Mouse (Mus musculus) CH12.LX (cell line): ENCODE results near the gene D230025D16Rik. TPM values are rescaled to one million over a fixed set of nuclear protein-coding genes. Genes with fewer than 3 reads are reported as not detected.

Experiments used
- DNase-seq: peaks from one replicate; pipeline ENCODE4 v3.0.0-alpha.2; 2013; ENCODE audit errors: extremely low read depth
- H3K27ac ChIP-seq: 2 replicates; pipeline ENCODE4 v1.5.1; 2012; ENCODE audit warnings: low read depth, mild to moderate bottlenecking, control low read depth, moderate library complexity; ENCODE audit not compliant: insufficient read depth
- H3K27me3 ChIP-seq: replicated peaks from 2 replicates; pipeline ENCODE3; 2012; ENCODE audit warnings: inconsistent platforms
- H3K36me3 ChIP-seq, 2 experiments: replicated peaks in 1 of 2; 2 replicates each; pipeline versions ENCODE3 to v1.6.1; 2012; ENCODE audit warnings: inconsistent platforms in 1 of 2, low read length in 1 of 2, mild to moderate bottlenecking in 1 of 2, mixed read lengths in 1 of 2, moderate library complexity in 1 of 2; ENCODE audit not compliant: control insufficient read depth in 1 of 2, insufficient read depth in 1 of 2
- H3K4me1 ChIP-seq, 2 experiments: 2 replicates each; pipeline ENCODE4 v1.6.1; 2012; ENCODE audit warnings: inconsistent platforms in 1 of 2, moderate library complexity in 1 of 2; ENCODE audit not compliant: insufficient read depth in 2 of 2, control insufficient read depth in 1 of 2
- H3K4me2 ChIP-seq: 2 replicates; pipeline ENCODE4 v1.6.1; 2012; ENCODE audit warnings: low read depth, mild to moderate bottlenecking, control low read depth; ENCODE audit not compliant: poor library complexity, insufficient read depth, severe bottlenecking
- H3K4me3 ChIP-seq, 3 experiments: fragments of 150-350 bp in 1 of 3; sonication (generic) in 1 of 3; replicated peaks in 1 of 3; 2 replicates each; pipeline versions ENCODE3 to v1.5.1; 2011 to 2012; ENCODE audit warnings: low read depth in 2 of 3, low read length in 2 of 3, mild to moderate bottlenecking in 2 of 3, moderate library complexity in 2 of 3, control low read depth in 1 of 3, improper control_type of control experiment in 1 of 3, inconsistent platforms in 1 of 3, mixed read lengths in 1 of 3; ENCODE audit not compliant: poor library complexity in 1 of 3
- H3K79me2 ChIP-seq: replicated peaks from 2 replicates; pipeline ENCODE4 v1.6.1; 2012; ENCODE audit warnings: mild to moderate bottlenecking, moderate library complexity; ENCODE audit not compliant: control insufficient read depth, poor library complexity, insufficient read depth, severe bottlenecking; ENCODE audit errors: extremely low read depth
- H3K9ac ChIP-seq: 2 replicates; pipeline ENCODE4 v1.6.1; 2012; ENCODE audit warnings: low read depth, mild to moderate bottlenecking, control low read depth, moderate library complexity; ENCODE audit not compliant: insufficient read depth
- H3K9me3 ChIP-seq: replicated peaks from 2 replicates; pipeline ENCODE3; 2012; ENCODE audit warnings: low read length, inconsistent platforms, mixed read lengths
- CTCF ChIP-seq, 2 experiments: IDR thresholded peaks in 1 of 2; conservative IDR thresholded peaks in 1 of 2; 2 replicates each; pipeline ENCODE4 v1.5.1; 2011 to 2012; ENCODE audit warnings: low read depth in 2 of 2, low read length in 2 of 2, improper control_type of control experiment in 1 of 2, inconsistent platforms in 1 of 2, mild to moderate bottlenecking in 1 of 2, moderate library complexity in 1 of 2
- ELF1 ChIP-seq: IDR thresholded peaks from 2 replicates; pipeline ENCODE4 v1.6.1; 2014; ENCODE audit warnings: low read depth, mild to moderate bottlenecking, inconsistent platforms, low read length, improper control_type of control experiment
- ETS1 ChIP-seq: conservative IDR thresholded peaks from 2 replicates; pipeline ENCODE4 v1.6.1; 2012; ENCODE audit warnings: low read depth, mild to moderate bottlenecking, inconsistent platforms, low read length, improper control_type of control experiment, moderate library complexity
- GABPA ChIP-seq: IDR thresholded peaks from 2 replicates; pipeline ENCODE4 v1.6.1; 2012; ENCODE audit warnings: low read depth, low read length, improper control_type of control experiment, inconsistent platforms; ENCODE audit not compliant: insufficient replicate concordance
- IRF4 ChIP-seq: IDR thresholded peaks from 2 replicates; pipeline ENCODE4 v1.6.1; 2014; ENCODE audit warnings: low read depth, mild to moderate bottlenecking, inconsistent platforms, low read length, improper control_type of control experiment
- JUND ChIP-seq: conservative IDR thresholded peaks from 2 replicates; pipeline ENCODE4 v1.6.1; 2011; ENCODE audit warnings: low read depth, low read length, improper control_type of control experiment
- MAX ChIP-seq: IDR thresholded peaks from 2 replicates; pipeline ENCODE4 v1.6.1; 2011; ENCODE audit warnings: low read length, improper control_type of control experiment
- MEF2A ChIP-seq: IDR thresholded peaks from 2 replicates; pipeline ENCODE4 v1.6.1; 2014; ENCODE audit warnings: low read depth, mild to moderate bottlenecking, inconsistent platforms, low read length, improper control_type of control experiment, borderline replicate concordance
- MYC ChIP-seq: IDR thresholded peaks from 2 replicates; pipeline ENCODE4 v1.6.1; 2011; ENCODE audit warnings: low read depth, mild to moderate bottlenecking, improper control_type of control experiment, low read length
- NELFE ChIP-seq: IDR thresholded peaks from 2 replicates; pipeline ENCODE4 v1.6.1; 2011; ENCODE audit warnings: low read depth, low read length, improper control_type of control experiment
- NRF1 ChIP-seq: IDR thresholded peaks from 2 replicates; pipeline ENCODE4 v1.6.1; 2014; ENCODE audit warnings: low read depth, mild to moderate bottlenecking, inconsistent platforms, low read length, improper control_type of control experiment, moderate library complexity
- PAX5 ChIP-seq: IDR thresholded peaks from 2 replicates; pipeline ENCODE4 v1.6.1; 2012; ENCODE audit warnings: low read length, inconsistent platforms, mixed read lengths
- POLR2A ChIP-seq: IDR thresholded peaks from 2 replicates; pipeline ENCODE4 v1.6.1; 2011; ENCODE audit warnings: low read depth, mild to moderate bottlenecking, improper control_type of control experiment, low read length
- POLR2AphosphoS2 ChIP-seq: IDR thresholded peaks from 2 replicates; pipeline ENCODE4 v1.6.1; 2011; ENCODE audit warnings: low read depth, low read length, improper control_type of control experiment
- RAD21 ChIP-seq: IDR thresholded peaks from 2 replicates; pipeline ENCODE4 v1.6.1; 2011; ENCODE audit warnings: low read depth, mild to moderate bottlenecking, low read length, improper control_type of control experiment, moderate library complexity
- RCOR1 ChIP-seq: conservative IDR thresholded peaks from 2 replicates; pipeline ENCODE4 v1.6.1; 2012; ENCODE audit warnings: low read depth, mild to moderate bottlenecking, inconsistent platforms, low read length, improper control_type of control experiment
- SMC3 ChIP-seq: IDR thresholded peaks from 2 replicates; pipeline ENCODE4 v1.6.1; 2011; ENCODE audit warnings: low read depth, low read length, improper control_type of control experiment
- UBTF ChIP-seq: IDR thresholded peaks from 2 replicates; pipeline ENCODE4 v1.6.1; 2012; ENCODE audit warnings: low read depth, mild to moderate bottlenecking, inconsistent platforms, low read length, improper control_type of control experiment, moderate library complexity
- USF1 ChIP-seq: IDR thresholded peaks from 2 replicates; pipeline ENCODE4 v1.6.1; 2014; ENCODE audit warnings: low read depth, mild to moderate bottlenecking, inconsistent platforms, low read length, improper control_type of control experiment
- USF2 ChIP-seq: conservative IDR thresholded peaks from 2 replicates; pipeline ENCODE4 v1.6.1; 2011; ENCODE audit warnings: low read depth, low read length, improper control_type of control experiment
- ZMIZ1 ChIP-seq: IDR thresholded peaks from 2 replicates; pipeline ENCODE4 v1.6.1; 2012; ENCODE audit warnings: low read depth, mild to moderate bottlenecking, inconsistent platforms, low read length, improper control_type of control experiment
- ZNF384 ChIP-seq: IDR thresholded peaks from 2 replicates; pipeline ENCODE4 v1.6.1; 2012; ENCODE audit warnings: low read depth, low read length, improper control_type of control experiment, inconsistent platforms
- dilution Hi-C: fragments of 300-500 bp; cut with MboI; formaldehyde crosslinking; loops from 2 replicates; pipeline ENCODE4 v1.14.3; 2020; ENCODE audit warnings: low sequenced_read_pairs; ENCODE audit not compliant: extremely low pct_unique_long_range_greater_than_20kb, extremely low pct_ligation_motif_present
- in situ Hi-C: fragments of 300-500 bp; cut with MboI; formaldehyde crosslinking; loops from 3 replicates; pipeline ENCODE4 v1.14.3; 2019; ENCODE audit warnings: low sequenced_read_pairs, low pct_ligation_motif_present, low pct_unique_long_range_greater_than_20kb, mixed read lengths
- polyA plus RNA-seq: library from polyadenylated mRNA; unstranded; fragments of >175 nt; gene quantifications from 2 replicates; pipeline ENCODE4 v1.2.1, GENCODE M21; 2012; ENCODE audit warnings: low read depth; ENCODE audit not compliant: insufficient read length
- total RNA-seq, 2 experiments: library from RNA; depleted of rRNA; stranded (reverse); fragments of 300-350 nt in 1 of 2; fragments of >200 nt in 1 of 2; gene quantifications; 2 replicates each; pipeline ENCODE4 v1.2.3; 2012 to 2014

Gene D230025D16Rik
- total and polyA plus RNA-seq, 3 experiments = 10.7 to 21.5 (median 14.0) TPM

GRCm38 (mm10) chr8:105182201-105182600 is 42.7 kb upstream of the D230025D16Rik start:
- H3K4me2 ChIP-seq = no peak overlapping the region
- H3K27me3 ChIP-seq = no peaks in the 10 kb centered on the region
- peaks cover 12 to 71% of the 10 kb centered on the region in 2 experiments for H3K36me3 ChIP-seq
- no peak overlapping the region for H3K4me3 ChIP-seq
- H3K27ac ChIP-seq = no peak overlapping the region
- TF ChIP-seq ZMIZ1 (no peak), JUND (no peak), ZNF384 (no peak), CTCF (conservative IDR thresholded peaks at IDR 0.05 in 1 of 2, IDR thresholded peaks at IDR 0.05 in 1 of 2; ENCODE audit: low read depth in 2 of 2, low read length in 2 of 2) (no peak), IRF4 (no peak), USF2 (no peak), RAD21 (no peak), SMC3 (no peak), POLR2AphosphoS2 (no peak)
- no peak overlapping the region for H3K9ac ChIP-seq
- dilution Hi-C loops = no loop called here
- no peaks in the 10 kb centered on the region for H3K4me1 ChIP-seq
- in situ Hi-C loops = no loop called here
- peaks cover 31% of the 10 kb centered on the region for H3K79me2 ChIP-seq
- no peaks in the 10 kb centered on the region for H3K9me3 ChIP-seq
- DNase-seq = no peak

GRCm38 (mm10) chr8:105186467-105187005 is 38.4 kb upstream of the D230025D16Rik start:
- in situ Hi-C loops (no loop called here), dilution Hi-C loops (no loop called here)
- Histone ChIP-seq H3K9me3 (no peaks in the 10 kb centered on the region), H3K9ac (no peak overlapping the region), H3K27me3 (no peaks in the 10 kb centered on the region), H3K4me1 (no peaks in the 10 kb centered on the region), H3K27ac (no peak overlapping the region), H3K36me3 (peaks cover 10 to 66% of the 10 kb centered on the region in 2 experiments), H3K79me2 (peaks cover 28% of the 10 kb centered on the region), H3K4me3 (no peak overlapping the region), H3K4me2 (no peak overlapping the region)
- no peak for TF ChIP-seq ZNF384
- no peak for TF ChIP-seq USF1
- TF ChIP-seq RCOR1 = no peak
- no peak for TF ChIP-seq MEF2A
- no peak for TF ChIP-seq NELFE
- TF ChIP-seq ELF1 = no peak
- no peak for TF ChIP-seq PAX5
- TF ChIP-seq MYC = no peak
- TF ChIP-seq ETS1 = no peak
- TF ChIP-seq USF2 = no peak
- no peak for TF ChIP-seq POLR2AphosphoS2
- TF ChIP-seq POLR2A = no peak
- no peak for TF ChIP-seq NRF1
- no peak for TF ChIP-seq GABPA
- no peak for TF ChIP-seq UBTF
- TF ChIP-seq MAX = no peak
- DNase-seq = no peak
